Mouse (Mus musculus) midbrain, embryonic 16.5 days (tissue): Measurements from ENCODE around the gene Gm21731. TPM values are rescaled to one million over a fixed set of nuclear protein-coding genes. Genes with fewer than 3 reads are reported as not detected.
"Not testable (repeated sequence)": the region's sequence is repeated elsewhere in the genome, so short reads cannot be mapped to it uniquely, and the experiment has no call there.

Experiments
- ATAC-seq: fragments of 200-750 bp; cut with Nextera tagmentation; 2 replicates; pipeline ENCODE4 v1.8.0; 2017; ENCODE audit warnings: moderate TSS enrichment
- H3K27ac ChIP-seq: fragments of 300-500 bp; sonication (generic); 2 replicates; pipeline ENCODE4 v1.5.1; 2014; ENCODE audit warnings: mild to moderate bottlenecking, low read length, mixed read lengths
- H3K27me3 ChIP-seq: fragments of 300-500 bp; sonication (generic); 2 replicates; pipeline ENCODE4 v1.6.1; 2014; ENCODE audit warnings: low read depth, low read length, mixed read lengths; ENCODE audit not compliant: control insufficient read depth, insufficient read depth
- H3K36me3 ChIP-seq: fragments of 300-500 bp; sonication (generic); 2 replicates; pipeline ENCODE4 v1.6.1; 2014; ENCODE audit warnings: mild to moderate bottlenecking, low read length, moderate library complexity, mixed read lengths; ENCODE audit not compliant: control insufficient read depth, insufficient read depth
- H3K4me1 ChIP-seq: fragments of 300-500 bp; sonication (generic); 2 replicates; pipeline ENCODE4 v1.6.1; 2014; ENCODE audit warnings: mild to moderate bottlenecking, low read length, mixed read lengths; ENCODE audit not compliant: control insufficient read depth, insufficient read depth
- H3K4me2 ChIP-seq: fragments of 300-500 bp; sonication (generic); 2 replicates; pipeline ENCODE4 v1.6.1; 2014; ENCODE audit warnings: mild to moderate bottlenecking, low read length, mixed read lengths
- H3K4me3 ChIP-seq: fragments of 300-500 bp; sonication (generic); 2 replicates; pipeline ENCODE4 v1.5.1; 2014; ENCODE audit warnings: low read depth, mild to moderate bottlenecking, low read length, moderate library complexity, mixed read lengths
- H3K9ac ChIP-seq: fragments of 300-500 bp; sonication (generic); 2 replicates; pipeline ENCODE4 v1.6.1; 2014; ENCODE audit warnings: low read depth, low read length, mixed read lengths
- H3K9me3 ChIP-seq: fragments of 300-500 bp; sonication (generic); replicated peaks from 2 replicates; pipeline ENCODE4 v1.6.1; 2014; ENCODE audit warnings: mild to moderate bottlenecking, low read length, mixed read lengths; ENCODE audit not compliant: control insufficient read depth, poor library complexity, severe bottlenecking
- WGBS: fragments of 180-500 bp; shearing (Covaris S2); extraction: QIAGEN DNeasy Blood & Tissue Kit; methylation state at CpG from one replicate; pipeline ENCODE4 v1.1.7; 2014; 5-methylcytosine and 5-hydroxymethylcytosine counted together
- polyA plus RNA-seq: library from polyadenylated mRNA; unstranded; fragments of >200 nt; fragmentation: Nextera tagmentation; extraction: Ambion mirVana; gene quantifications from 2 replicates; pipeline ENCODE4 v1.2.1, GENCODE M21; 2015

Gm21731 gene
- polyA plus RNA-seq, 1 experiment from 2014 or later = not detected

GRCm38 (mm10) chr13:120258817-120259658 is 20.1 kb downstream of the Gm21731 start:
- H3K9ac ChIP-seq, H3K27ac ChIP-seq, ATAC-seq, H3K4me1 ChIP-seq, H3K4me3 ChIP-seq, H3K27me3 ChIP-seq, H3K4me2 ChIP-seq, H3K9me3 ChIP-seq, H3K36me3 ChIP-seq: not testable (repeated sequence)
- WGBS = 85% methylated on average over 3 of the region's 3 CpGs

GRCm38 (mm10) chr13:120259718-120260117 is 20.8 kb downstream of the Gm21731 start:
- not testable (repeated sequence) for H3K9me3 ChIP-seq, H3K4me2 ChIP-seq, H3K27me3 ChIP-seq, ATAC-seq, H3K4me3 ChIP-seq, H3K4me1 ChIP-seq, H3K27ac ChIP-seq, H3K9ac ChIP-seq, H3K36me3 ChIP-seq
- 89% methylated on average over 3 of the region's 3 CpGs for WGBS

DNA sequence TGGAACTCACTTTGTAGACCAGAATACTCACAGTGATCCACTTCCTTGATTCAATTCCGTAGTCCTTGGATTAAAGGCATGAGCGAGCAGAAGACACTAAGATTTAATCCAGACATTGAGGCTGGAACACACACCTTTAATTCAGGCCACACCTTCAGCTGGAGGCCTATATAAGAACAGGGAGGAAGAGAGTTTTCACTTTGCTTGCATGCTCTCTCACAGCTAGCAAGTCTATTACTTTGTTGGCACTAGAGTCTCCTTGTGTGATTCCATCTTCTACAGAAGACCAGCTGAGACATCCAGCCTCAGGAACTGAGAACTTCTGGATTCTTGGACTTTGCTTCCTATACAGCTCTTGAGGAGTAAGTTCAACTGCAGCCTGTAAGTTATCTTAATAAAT is 24.0 kb downstream of the Gm21731 start, which contains the start of gene AF067061:
Gene AF067061, plus strand, starts transcription at position 245 of the 400 bp plus-strand sequence.
- WGBS = 76% methylated on average over 2 of the region's 2 CpGs
- not testable (repeated sequence) for H3K27me3 ChIP-seq, H3K4me3 ChIP-seq, H3K27ac ChIP-seq, H3K36me3 ChIP-seq, ATAC-seq, H3K9me3 ChIP-seq, H3K9ac ChIP-seq, H3K4me2 ChIP-seq, H3K4me1 ChIP-seq

DNA sequence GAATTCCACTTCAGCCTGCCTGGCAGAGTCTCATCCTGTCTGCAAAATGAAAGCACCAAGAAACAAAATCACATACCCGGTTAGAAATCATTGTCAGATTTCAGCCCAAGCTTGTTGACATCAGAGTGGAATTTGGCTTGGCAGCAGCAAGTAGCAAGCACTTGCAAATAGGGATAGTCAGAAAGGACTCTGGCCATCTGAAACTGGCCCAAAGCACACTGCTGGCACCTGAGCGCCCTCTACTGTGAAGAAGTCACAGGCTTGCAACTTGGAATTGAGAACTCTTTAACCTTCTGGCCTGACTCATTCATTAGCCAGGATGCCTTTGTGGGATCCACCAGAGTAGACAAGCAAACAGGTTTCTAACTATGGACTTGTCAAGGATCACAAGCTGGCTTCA is 38.9 kb downstream of the Gm21731 start:
- H3K27ac ChIP-seq, H3K4me3 ChIP-seq, H3K4me2 ChIP-seq, H3K9me3 ChIP-seq, H3K36me3 ChIP-seq, H3K27me3 ChIP-seq, H3K9ac ChIP-seq, ATAC-seq, H3K4me1 ChIP-seq: not testable (repeated sequence)
- WGBS = 29% methylated on average over 2 of the region's 2 CpGs

DNA sequence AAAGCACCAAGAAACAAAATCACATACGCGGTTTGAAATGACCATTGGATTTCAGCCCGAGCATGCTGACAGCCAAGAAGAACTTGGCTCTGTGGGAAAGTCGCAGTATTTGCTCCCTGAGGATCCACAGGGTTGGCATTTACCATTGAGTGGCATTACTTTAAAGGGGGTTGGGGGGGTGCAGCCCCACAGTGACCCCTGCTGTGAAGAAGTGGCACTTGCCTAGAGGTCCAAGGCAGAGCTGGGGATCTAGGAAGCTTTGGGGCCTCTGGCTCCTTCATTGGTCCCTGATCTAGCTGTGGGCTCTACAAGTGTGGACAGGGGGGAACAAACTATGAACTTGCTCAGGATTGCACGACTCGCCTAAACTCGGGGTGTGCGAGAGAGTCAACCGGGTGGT is 39.9 kb downstream of the Gm21731 start:
- no peaks in the 10 kb centered on the region for H3K4me1 ChIP-seq
- H3K9ac ChIP-seq = no peak overlapping the region
- ATAC-seq = no peak
- H3K27ac ChIP-seq = no peak overlapping the region
- H3K4me2 ChIP-seq = no peak overlapping the region
- no peak overlapping the region for H3K4me3 ChIP-seq
- no peaks in the 10 kb centered on the region for H3K9me3 ChIP-seq
- H3K27me3 ChIP-seq = no peaks in the 10 kb centered on the region
- 94% methylated on average over 9 of the region's 9 CpGs for WGBS
- H3K36me3 ChIP-seq = no peaks in the 10 kb centered on the region

Other genes with a start within 250 kb of the Gm21731 start
- not detected in 2 replicates for gene Gm36079, start 212.1 kb upstream of the Gm21731 start, polyA plus RNA-seq
- not detected in 2 replicates for gene Gm21188, start 186.9 kb upstream of the Gm21731 start, polyA plus RNA-seq
- not detected in 2 replicates for gene Gm20767, start 98.9 kb upstream of the Gm21731 start, polyA plus RNA-seq
- gene Gm21818, start 66.7 kb upstream of the Gm21731 start, polyA plus RNA-seq = not detected in 2 replicates
- gene Gm21762, start 23.2 kb upstream of the Gm21731 start, polyA plus RNA-seq = not detected in 2 replicates
- not detected in 2 replicates for gene AF067061, start 24.0 kb downstream of the Gm21731 start, polyA plus RNA-seq
- not detected in 2 replicates for gene BC147527, start 61.3 kb downstream of the Gm21731 start, polyA plus RNA-seq
- gene Tcstv3, start 77.8 kb downstream of the Gm21731 start, polyA plus RNA-seq = not detected in 2 replicates